Mouse (Mus musculus): ENCODE measurements at regions not wholly inside any gene's neighbourhood (a gene's known extent, or its start where the extent isn't known, plus 50 kb on each side); places are given as distances from the start of the nearest gene placed in this dataset.

DNA sequence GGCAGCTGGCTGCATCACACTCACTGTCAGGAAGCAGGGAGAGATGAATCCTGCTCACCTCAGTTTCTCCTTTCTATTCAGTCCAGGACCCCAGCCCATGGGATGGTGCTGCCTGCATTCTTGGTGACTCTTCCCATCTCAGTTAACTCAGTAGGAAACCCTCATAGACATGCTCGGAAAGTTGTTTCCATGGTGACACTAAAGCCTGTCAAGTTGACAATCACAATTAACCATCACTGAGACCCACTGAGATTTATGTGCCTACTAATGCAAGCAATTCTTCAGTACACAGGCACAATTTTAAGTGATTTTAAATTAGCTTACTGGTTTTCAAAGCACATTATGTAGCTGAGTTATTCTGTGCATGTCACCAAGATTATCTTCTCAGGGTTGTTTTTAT is 83.8 kb upstream of the Slc35f3 start:
- no peak for DNase-seq (ENCODE audit: low read depth, low spot score)
- no peaks in the 10 kb centered on the region for H3K27me3 ChIP-seq (ENCODE audit: control insufficient read depth in 1 of 2, insufficient read depth in 2 of 2, low read length in 2 of 2)
- H3K36me3 ChIP-seq (ENCODE audit: control insufficient read depth in 1 of 2, insufficient read depth in 2 of 2, low read length in 2 of 2) = no peaks in the 10 kb centered on the region
- no peak overlapping the region for H3K4me3 ChIP-seq (ENCODE audit: control insufficient read depth in 1 of 2, insufficient read depth in 1 of 2, low read depth in 2 of 2, low read length in 2 of 2)
- H3K79me2 ChIP-seq (ENCODE audit: control insufficient read depth, insufficient read depth, low read length, poor library complexity) = no peaks in the 10 kb centered on the region
- H3K4me1 ChIP-seq (ENCODE audit: control insufficient read depth in 1 of 2, insufficient read depth in 2 of 2, low read length in 2 of 2) = no peaks in the 10 kb centered on the region
- no peak overlapping the region for H3K27ac ChIP-seq (ENCODE audit: control insufficient read depth, low read depth, low read length)
- TF ChIP-seq MXI1 (IDR thresholded peaks at IDR 0.05; ENCODE audit: low read depth, low read length) (no peak), RAD21 (IDR thresholded peaks at IDR 0.05; ENCODE audit: low read depth, low read length) (no peak), TBP (IDR thresholded peaks at IDR 0.05; ENCODE audit: low read depth, low read length) (no peak), UBTF (IDR thresholded peaks at IDR 0.05; ENCODE audit: borderline replicate concordance, insufficient read depth, low read depth, low read length) (no peak), ZNF384 (IDR thresholded peaks at IDR 0.05; ENCODE audit: low read depth, low read length) (no peak), MYB (IDR thresholded peaks at IDR 0.05; ENCODE audit: low read depth, low read length) (no peak), MAZ (IDR thresholded peaks at IDR 0.05; ENCODE audit: low read depth, low read length) (no peak), CHD2 (IDR thresholded peaks at IDR 0.05; ENCODE audit: low read length) (no peak), POLR2A (IDR thresholded peaks at IDR 0.05; ENCODE audit: control insufficient read depth in 1 of 2, insufficient read depth in 1 of 2, low read depth in 1 of 2, low read length in 2 of 2, poor library complexity in 1 of 2) (no peak)
- no peaks in the 10 kb centered on the region for H3K9me3 ChIP-seq (replicated peaks; ENCODE audit: insufficient read depth, low read length)
- H3K9ac ChIP-seq (ENCODE audit: control insufficient read depth, low read depth, low read length, poor library complexity, severe bottlenecking) = no peak overlapping the region

DNA sequence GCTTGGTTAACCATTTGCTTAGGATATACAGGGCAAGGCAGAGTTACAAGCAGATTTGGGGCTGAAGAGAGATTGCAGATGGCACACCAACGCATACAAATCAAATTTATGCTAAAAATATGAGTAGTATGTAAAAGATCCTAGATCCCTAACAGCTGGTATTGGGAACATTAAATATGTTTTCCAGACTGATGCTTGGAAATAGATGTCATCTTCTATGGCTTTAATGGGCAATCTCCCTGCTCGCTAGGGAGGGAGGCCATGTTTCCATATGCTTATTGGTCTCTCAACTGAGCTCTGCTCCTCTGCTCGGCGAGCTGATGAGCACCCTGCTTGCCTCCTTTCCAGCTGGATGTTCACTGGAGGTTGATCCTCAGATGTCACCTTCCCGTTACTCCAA is 82.0 kb upstream of the Slc35f3 start:
- Histone ChIP-seq H3K27ac (ENCODE audit: control insufficient read depth, low read depth, low read length) (no peak overlapping the region), H3K27me3 (ENCODE audit: control insufficient read depth in 1 of 2, insufficient read depth in 2 of 2, low read length in 2 of 2) (no peaks in the 10 kb centered on the region), H3K9me3 (replicated peaks; ENCODE audit: insufficient read depth, low read length) (no peaks in the 10 kb centered on the region), H3K9ac (ENCODE audit: control insufficient read depth, low read depth, low read length, poor library complexity, severe bottlenecking) (no peak overlapping the region), H3K4me1 (ENCODE audit: control insufficient read depth in 1 of 2, insufficient read depth in 2 of 2, low read length in 2 of 2) (no peaks in the 10 kb centered on the region), H3K4me3 (ENCODE audit: control insufficient read depth in 1 of 2, insufficient read depth in 1 of 2, low read depth in 2 of 2, low read length in 2 of 2) (no peak overlapping the region), H3K79me2 (ENCODE audit: control insufficient read depth, insufficient read depth, low read length, poor library complexity) (no peaks in the 10 kb centered on the region), H3K36me3 (ENCODE audit: control insufficient read depth in 1 of 2, insufficient read depth in 2 of 2, low read length in 2 of 2) (no peaks in the 10 kb centered on the region)
- TF ChIP-seq RCOR1 (IDR thresholded peaks at IDR 0.05; ENCODE audit: low read depth, low read length) = no peak
- no peak for TF ChIP-seq TCF12 (IDR thresholded peaks at IDR 0.05; ENCODE audit: low read depth, low read length)
- TF ChIP-seq EP300 (IDR thresholded peaks at IDR 0.05; ENCODE audit: low read depth in 1 of 2, low read length in 2 of 2) = no peak
- no peak for TF ChIP-seq RAD21 (IDR thresholded peaks at IDR 0.05; ENCODE audit: low read depth, low read length)
- no peak for TF ChIP-seq TBP (IDR thresholded peaks at IDR 0.05; ENCODE audit: low read depth, low read length)
- no peak for TF ChIP-seq ZMIZ1 (IDR thresholded peaks at IDR 0.05; ENCODE audit: low read depth, low read length)
- TF ChIP-seq MAZ (IDR thresholded peaks at IDR 0.05; ENCODE audit: low read depth, low read length) = no peak
- TF ChIP-seq MXI1 (IDR thresholded peaks at IDR 0.05; ENCODE audit: low read depth, low read length) = no peak
- no peak for TF ChIP-seq POLR2AphosphoS5 (IDR thresholded peaks at IDR 0.05; ENCODE audit: borderline replicate concordance, low read depth, low read length)
- no peak for TF ChIP-seq CHD2 (IDR thresholded peaks at IDR 0.05; ENCODE audit: low read length)
- TF ChIP-seq HCFC1 (IDR thresholded peaks at IDR 0.05; ENCODE audit: low read depth, low read length) = no peak
- no peak for TF ChIP-seq CHD1 (IDR thresholded peaks at IDR 0.05; ENCODE audit: low read depth, low read length)
- TF ChIP-seq NELFE (IDR thresholded peaks at IDR 0.05; ENCODE audit: low read depth, low read length) = no peak
- TF ChIP-seq E2F4 (IDR thresholded peaks at IDR 0.05; ENCODE audit: borderline replicate concordance, low read depth, low read length) = no peak
- TF ChIP-seq UBTF (IDR thresholded peaks at IDR 0.05; ENCODE audit: borderline replicate concordance, insufficient read depth, low read depth, low read length) = no peak
- DNase-seq (ENCODE audit: low read depth, low spot score) = no peak

Data from MEL (cell line).